Mouse (Mus musculus) erythroblast, embryonic 14.5 days (primary cell): ENCODE data around the gene Gm45337.

Experiments used
- GATA1 ChIP-seq: IDR thresholded peaks from 2 replicates; pipeline ENCODE4 v1.6.1; 2012; ENCODE audit warnings: low read length, inconsistent platforms, mixed read lengths
- TAL1 ChIP-seq: IDR thresholded peaks from 3 replicates; pipeline ENCODE4 v1.6.1; 2012; ENCODE audit warnings: low read length, inconsistent platforms, mixed read lengths

GRCm38 (mm10) chr7:142144507-142144906 lies at the start of gene Gm45337:
- TF ChIP-seq TAL1: no peak
- no peak for TF ChIP-seq GATA1
